Mouse (Mus musculus): ENCODE measurements around the gene Gnat3. TPM values are rescaled to one million over a fixed set of nuclear protein-coding genes. Genes with fewer than 3 reads are reported as not detected.

The Gnat3 gene
- polyA plus RNA-seq, 1 experiment: not detected

DNA sequence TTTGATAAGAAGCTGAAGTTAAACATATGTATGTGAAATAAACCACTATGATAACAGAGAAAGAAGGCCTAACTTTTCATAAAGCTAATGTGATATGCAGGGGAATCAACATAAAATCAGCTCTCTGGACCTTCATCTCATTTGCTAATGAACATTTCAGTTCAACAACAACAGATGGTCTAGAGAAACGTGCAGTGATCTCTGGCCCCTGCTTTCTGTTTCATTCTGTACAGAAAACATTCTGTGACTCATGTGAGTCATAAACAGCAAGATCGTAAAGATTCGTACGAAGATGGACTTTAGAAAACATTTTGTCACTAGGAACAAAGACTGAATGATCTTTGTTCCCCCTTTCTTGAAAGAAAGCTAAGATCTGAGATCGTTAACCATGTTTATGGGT lies 48.0 kb downstream of the Gnat3 start:
- Histone ChIP-seq H3K4me3 (ENCODE audit: low read depth, low read length) (no peak overlapping the region), H3K36me3 (ENCODE audit: control insufficient read depth, insufficient read depth, low read length, poor library complexity, severe bottlenecking) (no peaks in the 10 kb centered on the region), H3K4me1 (ENCODE audit: control insufficient read depth, insufficient read depth, low read length) (no peaks in the 10 kb centered on the region), H3K27ac (ENCODE audit: insufficient read depth, low read length) (no peak overlapping the region), H3K9me3 (replicated peaks; ENCODE audit: control insufficient read depth, insufficient read depth, low read length, poor library complexity, severe bottlenecking) (no peaks in the 10 kb centered on the region), H3K9ac (ENCODE audit: low read depth, poor library complexity, severe bottlenecking) (no peak overlapping the region), H3K27me3 (ENCODE audit: control insufficient read depth, insufficient read depth, low read length, poor library complexity, severe bottlenecking) (no peaks in the 10 kb centered on the region)
- TF ChIP-seq POLR2A (IDR thresholded peaks at IDR 0.05; ENCODE audit: insufficient read depth, low read length) (no peak), EP300 (IDR thresholded peaks at IDR 0.05; ENCODE audit: insufficient read depth, low read depth, low read length) (no peak), CTCF (IDR thresholded peaks at IDR 0.05; ENCODE audit: low read depth, low read length) (no peak)

DNA sequence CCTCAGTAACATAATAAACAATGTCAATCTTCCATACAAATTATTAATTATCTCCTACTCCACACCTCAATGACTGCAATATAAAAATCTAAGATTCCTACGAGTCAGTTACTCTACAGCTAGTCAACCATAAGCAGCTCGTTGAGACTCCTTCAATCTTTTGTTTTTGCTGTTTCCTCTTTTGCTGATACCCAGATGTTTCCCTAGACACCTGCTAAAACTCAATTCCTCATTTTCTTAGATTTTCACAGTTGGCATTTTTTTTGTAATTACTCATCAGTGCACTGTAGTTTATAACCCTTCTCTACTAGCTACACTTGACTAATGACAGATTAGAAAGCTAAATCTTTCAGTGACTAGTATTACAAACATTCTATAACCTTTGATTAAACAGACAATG lies 50.8 kb downstream of the Gnat3 start:
- no peaks in the 10 kb centered on the region for H3K9me3 ChIP-seq (replicated peaks; ENCODE audit: control insufficient read depth, insufficient read depth, low read length, poor library complexity, severe bottlenecking)
- H3K4me3 ChIP-seq (ENCODE audit: low read depth, low read length): no peak overlapping the region
- no peak overlapping the region for H3K9ac ChIP-seq (ENCODE audit: low read depth, poor library complexity, severe bottlenecking)
- no peaks in the 10 kb centered on the region for H3K27me3 ChIP-seq (ENCODE audit: control insufficient read depth, insufficient read depth, low read length, poor library complexity, severe bottlenecking)
- no peak overlapping the region for H3K27ac ChIP-seq (ENCODE audit: insufficient read depth, low read length)
- no peaks in the 10 kb centered on the region for H3K4me1 ChIP-seq (ENCODE audit: control insufficient read depth, insufficient read depth, low read length)
- H3K36me3 ChIP-seq (ENCODE audit: control insufficient read depth, insufficient read depth, low read length, poor library complexity, severe bottlenecking): no peaks in the 10 kb centered on the region
- TF ChIP-seq CTCF (IDR thresholded peaks at IDR 0.05; ENCODE audit: low read depth, low read length): no peak
- TF ChIP-seq EP300 (IDR thresholded peaks at IDR 0.05; ENCODE audit: insufficient read depth, low read depth, low read length): no peak
- no peak for TF ChIP-seq POLR2A (IDR thresholded peaks at IDR 0.05; ENCODE audit: insufficient read depth, low read length)

DNA sequence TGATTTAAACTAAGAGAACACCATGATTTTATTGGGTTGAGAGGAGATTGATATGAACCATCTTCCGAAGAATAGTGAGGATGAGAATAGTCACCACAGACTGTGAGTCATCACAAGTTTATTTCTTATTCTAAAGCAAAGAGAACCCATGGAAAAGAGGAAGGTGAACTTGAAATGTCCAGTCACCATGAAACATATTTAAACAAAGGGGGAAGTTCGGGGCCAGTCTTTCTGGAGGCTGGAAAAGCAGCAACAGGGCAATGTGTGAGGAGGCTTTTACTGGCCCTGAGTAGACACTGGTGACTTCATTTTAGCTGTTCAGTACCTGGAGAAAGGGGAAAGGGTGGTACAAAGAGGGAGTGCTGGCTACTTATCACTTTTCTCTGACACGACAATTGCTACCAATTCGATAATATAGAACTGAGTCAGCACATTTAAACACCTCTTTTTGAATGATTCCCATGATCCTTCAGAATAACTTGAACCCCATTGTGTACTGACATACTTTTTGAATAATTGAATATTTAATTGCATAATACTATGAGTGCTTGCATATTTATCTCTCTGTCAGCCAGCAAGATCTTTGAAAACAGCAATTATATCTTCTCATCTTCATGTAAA lies 52.0 kb downstream of the Gnat3 start:
- Histone ChIP-seq H3K27me3 (ENCODE audit: control insufficient read depth, insufficient read depth, low read length, poor library complexity, severe bottlenecking) (no peaks in the 10 kb centered on the region), H3K27ac (ENCODE audit: insufficient read depth, low read length) (no peak overlapping the region), H3K4me1 (ENCODE audit: control insufficient read depth, insufficient read depth, low read length) (no peaks in the 10 kb centered on the region), H3K36me3 (ENCODE audit: control insufficient read depth, insufficient read depth, low read length, poor library complexity, severe bottlenecking) (no peaks in the 10 kb centered on the region), H3K9me3 (replicated peaks; ENCODE audit: control insufficient read depth, insufficient read depth, low read length, poor library complexity, severe bottlenecking) (no peaks in the 10 kb centered on the region), H3K4me3 (ENCODE audit: low read depth, low read length) (no peak overlapping the region), H3K9ac (ENCODE audit: low read depth, poor library complexity, severe bottlenecking) (no peak overlapping the region)
- no peak for TF ChIP-seq POLR2A (IDR thresholded peaks at IDR 0.05; ENCODE audit: insufficient read depth, low read length)
- TF ChIP-seq CTCF (IDR thresholded peaks at IDR 0.05; ENCODE audit: low read depth, low read length): no peak
- no peak for TF ChIP-seq EP300 (IDR thresholded peaks at IDR 0.05; ENCODE audit: insufficient read depth, low read depth, low read length)

DNA sequence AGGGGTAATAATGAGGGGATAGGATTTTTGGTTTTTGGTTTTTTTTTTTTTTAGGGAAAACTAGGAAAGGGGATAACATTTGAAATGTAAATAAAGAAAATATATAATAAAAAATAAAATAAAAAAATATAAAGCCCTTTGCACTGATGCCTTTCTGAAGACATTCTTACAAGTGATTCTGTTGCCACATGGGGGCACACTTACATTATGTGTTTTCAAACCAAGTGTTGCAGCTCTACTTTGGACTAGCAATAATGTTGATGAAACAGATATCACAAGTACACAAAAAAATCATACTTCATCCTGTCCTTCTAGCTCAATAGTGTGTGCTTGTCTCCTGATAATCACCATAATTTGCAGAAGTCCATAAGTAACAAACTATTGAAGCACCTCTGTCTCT lies 61.0 kb downstream of the Gnat3 start:
- no peak for TF ChIP-seq EP300 (IDR thresholded peaks at IDR 0.05; ENCODE audit: insufficient read depth, low read depth, low read length)
- no peak for TF ChIP-seq POLR2A (IDR thresholded peaks at IDR 0.05; ENCODE audit: insufficient read depth, low read length)
- no peak for TF ChIP-seq CTCF (IDR thresholded peaks at IDR 0.05; ENCODE audit: low read depth, low read length)
- Histone ChIP-seq H3K4me1 (ENCODE audit: control insufficient read depth, insufficient read depth, low read length) (no peaks in the 10 kb centered on the region), H3K27me3 (ENCODE audit: control insufficient read depth, insufficient read depth, low read length, poor library complexity, severe bottlenecking) (no peaks in the 10 kb centered on the region), H3K4me3 (ENCODE audit: low read depth, low read length) (no peak overlapping the region), H3K9me3 (replicated peaks; ENCODE audit: control insufficient read depth, insufficient read depth, low read length, poor library complexity, severe bottlenecking) (no peaks in the 10 kb centered on the region), H3K9ac (ENCODE audit: low read depth, poor library complexity, severe bottlenecking) (no peak overlapping the region), H3K36me3 (ENCODE audit: control insufficient read depth, insufficient read depth, low read length, poor library complexity, severe bottlenecking) (no peaks in the 10 kb centered on the region), H3K27ac (ENCODE audit: insufficient read depth, low read length) (no peak overlapping the region)

DNA sequence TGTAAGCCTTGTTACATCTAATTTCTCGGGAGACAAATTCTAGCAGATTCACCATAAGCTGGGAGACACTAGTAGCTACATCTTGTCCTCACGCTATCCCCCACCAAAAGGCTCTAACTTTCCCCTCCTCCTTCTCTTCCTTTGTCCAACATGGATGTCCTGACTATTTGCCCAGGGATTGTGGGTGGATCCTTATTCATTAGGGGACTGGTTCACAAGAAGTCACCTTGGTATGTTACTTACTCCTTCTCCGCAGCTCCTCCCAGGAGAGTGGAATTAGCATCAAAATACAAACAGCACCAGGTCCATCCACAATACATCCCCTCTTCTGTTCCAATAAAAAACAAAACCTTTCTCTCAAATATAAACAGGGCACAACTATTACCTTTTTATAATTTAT lies 65.2 kb downstream of the Gnat3 start:
- H3K9ac ChIP-seq (ENCODE audit: low read depth, poor library complexity, severe bottlenecking): no peak overlapping the region
- H3K4me3 ChIP-seq (ENCODE audit: low read depth, low read length): no peak overlapping the region
- TF ChIP-seq POLR2A (IDR thresholded peaks at IDR 0.05; ENCODE audit: insufficient read depth, low read length) (no peak), EP300 (IDR thresholded peaks at IDR 0.05; ENCODE audit: insufficient read depth, low read depth, low read length) (no peak), CTCF (IDR thresholded peaks at IDR 0.05; ENCODE audit: low read depth, low read length) (no peak)
- H3K27ac ChIP-seq (ENCODE audit: insufficient read depth, low read length): no peak overlapping the region
- no peaks in the 10 kb centered on the region for H3K4me1 ChIP-seq (ENCODE audit: control insufficient read depth, insufficient read depth, low read length)
- H3K9me3 ChIP-seq (replicated peaks; ENCODE audit: control insufficient read depth, insufficient read depth, low read length, poor library complexity, severe bottlenecking): peaks cover 8% of the 10 kb centered on the region; the same call in 1 of the 2 replicates
- no peaks in the 10 kb centered on the region for H3K36me3 ChIP-seq (ENCODE audit: control insufficient read depth, insufficient read depth, low read length, poor library complexity, severe bottlenecking)
- no peaks in the 10 kb centered on the region; the same call in 1 of the 2 replicates for H3K27me3 ChIP-seq (ENCODE audit: control insufficient read depth, insufficient read depth, low read length, poor library complexity, severe bottlenecking)

DNA sequence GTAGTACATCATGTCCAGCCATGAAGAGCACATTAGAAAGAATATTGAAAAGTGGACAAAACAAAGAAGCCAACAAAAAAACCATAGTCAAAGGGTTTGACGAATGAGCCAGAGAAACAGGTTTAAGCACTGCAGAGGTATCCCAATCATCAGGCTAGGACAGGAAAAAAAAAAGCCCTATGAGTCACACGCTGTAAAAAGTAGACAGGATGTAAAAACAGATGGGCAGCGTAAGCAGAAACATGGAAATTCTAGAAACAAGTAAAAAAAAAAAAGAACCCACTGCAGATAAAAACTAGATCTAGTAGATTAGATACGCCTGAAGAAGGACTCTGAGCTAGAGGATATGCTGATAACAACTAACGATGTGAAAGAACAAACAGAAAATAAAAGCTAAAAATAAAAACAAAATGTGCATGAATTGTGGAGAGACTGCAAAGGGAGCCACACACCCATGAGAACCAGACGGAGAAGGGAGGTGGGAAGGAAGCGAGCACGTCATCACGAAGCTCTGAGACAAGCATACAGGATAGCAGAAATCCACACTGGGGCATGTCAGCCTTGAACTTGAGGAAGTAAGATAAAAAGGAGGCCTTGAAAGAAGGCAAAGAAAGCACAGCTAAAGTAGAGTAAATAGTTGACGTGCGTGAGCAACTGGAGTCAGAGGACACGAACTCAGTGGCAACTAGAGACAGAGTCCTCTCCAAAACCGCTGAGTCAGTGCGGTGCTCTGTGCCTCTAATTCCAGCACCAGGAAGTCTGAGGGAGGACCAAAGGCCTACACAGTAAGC lies 73.7 kb downstream of the Gnat3 start:
- peaks cover 6% of the 10 kb centered on the region; the same call in 1 of the 2 replicates for H3K9me3 ChIP-seq (replicated peaks; ENCODE audit: control insufficient read depth, insufficient read depth, low read length, poor library complexity, severe bottlenecking)
- H3K9ac ChIP-seq (ENCODE audit: low read depth, poor library complexity, severe bottlenecking): no peak overlapping the region
- H3K4me3 ChIP-seq (ENCODE audit: low read depth, low read length): no peak overlapping the region
- H3K27ac ChIP-seq (ENCODE audit: insufficient read depth, low read length): no peak overlapping the region
- TF ChIP-seq CTCF (IDR thresholded peaks at IDR 0.05; ENCODE audit: low read depth, low read length): no peak
- no peak for TF ChIP-seq POLR2A (IDR thresholded peaks at IDR 0.05; ENCODE audit: insufficient read depth, low read length)
- TF ChIP-seq EP300 (IDR thresholded peaks at IDR 0.05; ENCODE audit: insufficient read depth, low read depth, low read length): no peak
- H3K36me3 ChIP-seq (ENCODE audit: control insufficient read depth, insufficient read depth, low read length, poor library complexity, severe bottlenecking): no peaks in the 10 kb centered on the region
- H3K4me1 ChIP-seq (ENCODE audit: control insufficient read depth, insufficient read depth, low read length): no peaks in the 10 kb centered on the region
- no peaks in the 10 kb centered on the region for H3K27me3 ChIP-seq (ENCODE audit: control insufficient read depth, insufficient read depth, low read length, poor library complexity, severe bottlenecking)

Data from ES-Bruce4 (cell line).